Mouse (Mus musculus) liver, embryonic 14.5 days (tissue): ENCODE measurements at regions not wholly inside any gene's neighbourhood (a gene's known extent, or its start where the extent isn't known, plus 50 kb on each side); places are given as distances from the start of the nearest gene placed in this dataset.

Experiments
- CTCF ChIP-seq: IDR thresholded peaks from 2 replicates; pipeline ENCODE4 v1.5.1; 2016; ENCODE audit warnings: antibody characterized with exemption, low read depth, control low read depth
- EP300 ChIP-seq: IDR thresholded peaks from 2 replicates; pipeline ENCODE4 v1.6.1; 2016; ENCODE audit warnings: antibody characterized with exemption, low read depth

DNA sequence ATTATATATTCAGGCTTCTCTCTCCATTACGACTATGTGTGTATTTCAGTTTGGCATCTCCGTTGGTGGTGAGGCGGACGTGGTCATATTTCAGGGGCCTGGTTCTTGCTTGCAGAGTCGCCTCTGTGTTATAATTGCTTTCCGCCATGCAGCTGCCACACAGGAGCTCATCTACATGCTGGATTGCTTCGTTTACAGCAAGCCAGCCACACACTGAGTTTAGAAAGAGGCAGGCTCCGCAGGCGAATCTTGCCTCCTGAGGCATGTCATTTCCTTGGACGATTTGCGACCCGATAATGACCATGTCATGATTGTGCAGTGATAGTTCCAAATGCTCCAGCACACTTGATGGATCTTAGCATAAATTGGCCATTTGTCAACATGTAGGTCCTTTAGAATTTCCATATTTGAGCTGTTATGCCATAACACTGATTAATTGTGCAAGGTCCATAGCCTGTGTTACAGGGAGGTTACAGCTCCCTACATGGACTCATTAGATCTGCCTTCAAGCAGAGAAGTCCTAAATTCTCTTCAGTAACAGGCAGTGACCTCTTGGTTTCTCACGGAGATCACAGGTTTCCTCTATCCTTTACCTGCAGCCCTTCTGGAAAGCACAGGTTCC, 335.9 kb downstream of the Psat1 start:
- TF ChIP-seq EP300 (no peak), CTCF (no peak)
